Mouse (Mus musculus): ENCODE data around the gene Gtf3c5. TPM values are rescaled to one million over a fixed set of nuclear protein-coding genes. Genes with fewer than 3 reads are reported as not detected.

Gene Gtf3c5
- 12.1 and 12.9 TPM in 2 replicates for polyA plus RNA-seq (2012; rRNA removed)

DNA sequence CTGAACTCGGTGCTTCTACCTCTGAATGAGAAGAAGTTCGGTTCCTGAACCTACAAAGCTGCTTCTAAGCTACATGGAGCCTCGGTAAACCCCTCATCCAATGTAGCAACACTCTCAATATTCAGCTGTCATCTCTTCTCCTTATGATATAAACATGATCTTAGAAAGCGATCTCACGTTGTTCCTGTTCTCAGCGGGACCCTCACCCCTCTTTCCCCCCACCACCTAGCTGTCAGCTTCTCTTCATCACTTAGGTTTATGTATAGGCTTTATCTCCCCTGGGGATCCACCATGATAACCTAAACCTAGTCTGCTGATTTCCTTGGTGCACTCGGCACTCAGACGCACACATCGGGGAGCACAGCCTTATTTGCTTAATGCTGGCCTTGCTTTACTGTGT is at the start of gene Gtf3c5:
Gene Gtf3c5 (minus strand): TSS at position 101 of the 400 bp plus-strand sequence.

DNA sequence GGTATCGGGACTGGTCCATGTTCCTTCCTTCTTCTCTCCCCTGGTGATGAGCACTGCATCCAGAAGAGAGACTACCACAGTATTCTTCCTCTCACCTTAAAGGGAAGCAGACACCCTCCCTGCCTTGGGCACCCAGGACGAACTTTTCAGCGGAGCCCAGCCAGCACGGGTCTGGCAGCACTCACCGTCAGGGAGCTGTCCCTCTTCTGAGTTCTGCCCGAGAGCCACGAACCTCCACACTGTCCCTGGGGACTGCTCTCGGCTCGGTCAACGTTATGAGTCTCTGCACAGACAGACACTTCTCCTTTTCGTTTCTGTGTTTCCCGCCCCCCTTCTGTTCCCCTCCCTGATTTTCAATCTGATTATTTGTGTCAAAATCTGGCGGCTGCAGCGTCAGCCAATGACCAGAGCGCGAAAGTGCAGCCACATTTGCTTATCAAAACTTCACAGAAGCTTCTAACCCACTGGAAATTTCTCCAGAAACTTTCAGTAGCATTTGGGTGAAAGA is 38.2 kb upstream of the Gtf3c5 start, which contains the start of gene Gfi1b:
Gene Gfi1b (minus strand): TSS at position 319 of the 508 bp plus-strand sequence.

DNA sequence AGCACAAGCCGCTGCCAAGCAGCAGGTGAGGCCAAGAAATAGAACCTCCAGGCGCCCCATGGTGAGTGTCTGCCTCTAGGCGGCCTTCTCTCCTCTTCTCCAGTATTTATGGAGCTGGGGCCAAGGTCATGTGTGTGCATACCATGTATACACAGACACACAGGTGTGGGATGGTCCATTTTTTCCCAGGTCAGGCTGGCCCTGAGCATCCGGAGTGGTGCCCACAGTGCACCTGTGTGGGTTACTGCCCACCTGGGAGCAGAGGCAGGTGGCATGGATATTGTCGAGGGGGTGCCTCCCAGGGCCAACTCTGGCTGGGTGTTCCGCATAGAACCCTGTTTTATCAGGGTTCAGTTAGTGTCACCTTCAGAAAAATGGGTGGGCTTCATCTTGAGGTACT is 20.2 kb downstream of the Gtf3c5 start, which contains the start of gene Cel:
Gene Cel (minus strand): TSS at position 101 of the 400 bp plus-strand sequence.

Other genes starting within 250 kb of the Gtf3c5 start
- gene Ppp1r26, start 137.0 kb downstream of the Gtf3c5 start, polyA plus RNA-seq (2012; rRNA removed): 0.13 and 0.16 TPM in 2 replicates
- not detected in 2 replicates for gene 1700007K13Rik, start 117.4 kb downstream of the Gtf3c5 start, polyA plus RNA-seq (2012; rRNA removed)
- gene Mrps2, start 115.7 kb downstream of the Gtf3c5 start, polyA plus RNA-seq (2012; rRNA removed): 18.3 and 21.0 TPM in 2 replicates
- 0.27 and 0.44 TPM in 2 replicates for gene Gbgt1, start 86.9 kb downstream of the Gtf3c5 start, polyA plus RNA-seq (2012; rRNA removed)
- 0.12 TPM in 1 of 2 replicates, not detected in the other for gene Gm10134, start 77.7 kb downstream of the Gtf3c5 start, polyA plus RNA-seq (2012; rRNA removed)
- gene Ralgds, start 70.6 kb downstream of the Gtf3c5 start, polyA plus RNA-seq (2012; rRNA removed): 1.9 and 2.4 TPM in 2 replicates
- gene Cel, start 20.3 kb downstream of the Gtf3c5 start, polyA plus RNA-seq (2012; rRNA removed): 0.05 TPM in 1 of 2 replicates, not detected in the other
- gene Gfi1b, start 38.2 kb upstream of the Gtf3c5 start, polyA plus RNA-seq (2012; rRNA removed): 58.0 and 70.1 TPM in 2 replicates
- 5.0 and 5.8 TPM in 2 replicates for gene Tsc1, start 57.5 kb upstream of the Gtf3c5 start, polyA plus RNA-seq (2012; rRNA removed)
- 1.3 and 1.6 TPM in 2 replicates for gene Spaca9, start 116.0 kb upstream of the Gtf3c5 start, polyA plus RNA-seq (2012; rRNA removed)
- gene Ak8, start 116.4 kb upstream of the Gtf3c5 start, polyA plus RNA-seq (2012; rRNA removed): 0.11 and 0.17 TPM in 2 replicates